Mouse (Mus musculus): ENCODE data around the gene Olfr518. TPM values are rescaled to one million over a fixed set of nuclear protein-coding genes. Genes with fewer than 3 reads are reported as not detected.

The Olfr518 gene
- polyA plus RNA-seq, 1 experiment: not detected

DNA sequence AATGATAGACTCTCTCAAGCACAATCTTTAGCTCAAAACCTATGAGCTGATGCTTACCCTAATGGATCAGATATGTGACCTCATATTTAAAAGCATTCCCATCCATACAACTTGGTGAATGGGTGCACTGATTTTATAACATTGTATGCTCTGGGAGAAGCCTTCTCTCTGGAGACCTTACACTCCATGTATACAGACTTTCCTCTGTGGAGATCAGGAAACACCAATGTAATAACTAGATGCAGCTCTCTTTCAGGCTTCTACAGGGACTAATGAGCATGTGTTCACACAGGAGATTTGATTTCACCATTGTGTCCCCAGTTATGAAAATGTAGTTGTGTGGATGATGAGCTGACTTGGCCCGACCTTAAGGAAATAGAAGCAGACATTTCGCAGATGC is 34.4 kb downstream of the Olfr518 start, which contains the start of gene Olfr516:
Gene Olfr516, minus strand, starts transcription at position 101 of the 400 bp plus-strand sequence.
- Histone ChIP-seq H3K27ac (ENCODE audit: insufficient read depth, low read depth, low read length) (no peak within 1 kb of the TSS), H3K4me1 (ENCODE audit: control insufficient read depth, insufficient read depth, low read length) (no peaks in the 10 kb centered on the region), H3K4me3 (ENCODE audit: insufficient read depth, low read depth, low read length) (no peak within 1 kb of the TSS)
- TF ChIP-seq CTCF (IDR thresholded peaks at IDR 0.05; ENCODE audit: insufficient read depth, low read depth, low read length) (no peak), POLR2A (IDR thresholded peaks at IDR 0.05; ENCODE audit: insufficient read depth, low read depth, low read length) (no peak)
- WGBS: 87% methylated on average over 2 of the region's 2 CpGs

Other genes starting within 250 kb of the Olfr518 start
- gene Olfr509, start 233.1 kb downstream of the Olfr518 start, polyA plus RNA-seq (2012; ENCODE audit: insufficient read depth, insufficient read length, low replicate concordance, missing spikeins): not detected in 2 replicates
- not detected in 2 replicates for gene Olfr510, start 218.6 kb downstream of the Olfr518 start, polyA plus RNA-seq (2012; ENCODE audit: insufficient read depth, insufficient read length, low replicate concordance, missing spikeins)
- not detected in 2 replicates for gene Olfr512, start 171.7 kb downstream of the Olfr518 start, polyA plus RNA-seq (2012; ENCODE audit: insufficient read depth, insufficient read length, low replicate concordance, missing spikeins)
- not detected in 2 replicates for gene Olfr513, start 134.0 kb downstream of the Olfr518 start, polyA plus RNA-seq (2012; ENCODE audit: insufficient read depth, insufficient read length, low replicate concordance, missing spikeins)
- not detected in 2 replicates for gene Olfr514, start 59.0 kb downstream of the Olfr518 start, polyA plus RNA-seq (2012; ENCODE audit: insufficient read depth, insufficient read length, low replicate concordance, missing spikeins)
- not detected in 2 replicates for gene Olfr516, start 34.5 kb downstream of the Olfr518 start, polyA plus RNA-seq (2012; ENCODE audit: insufficient read depth, insufficient read length, low replicate concordance, missing spikeins)
- gene Olfr517, start 12.6 kb downstream of the Olfr518 start, polyA plus RNA-seq (2012; ENCODE audit: insufficient read depth, insufficient read length, low replicate concordance, missing spikeins): not detected in 2 replicates
- not detected in 2 replicates for gene Olfr519, start 9.4 kb upstream of the Olfr518 start, polyA plus RNA-seq (2012; ENCODE audit: insufficient read depth, insufficient read length, low replicate concordance, missing spikeins)
- not detected in 2 replicates for gene Nlrp10, start 45.2 kb upstream of the Olfr518 start, polyA plus RNA-seq (2012; ENCODE audit: insufficient read depth, insufficient read length, low replicate concordance, missing spikeins)
- gene Eif3f, start 49.4 kb upstream of the Olfr518 start, polyA plus RNA-seq (2012; ENCODE audit: insufficient read depth, insufficient read length, low replicate concordance, missing spikeins): 125 TPM in 1 of 2 replicates, not detected in the other
- gene Tub, start 65.3 kb upstream of the Olfr518 start, polyA plus RNA-seq (2012; ENCODE audit: insufficient read depth, insufficient read length, low replicate concordance, missing spikeins): not detected in 2 replicates
- gene Ric3, start 198.3 kb upstream of the Olfr518 start, polyA plus RNA-seq (2012; ENCODE audit: insufficient read depth, insufficient read length, low replicate concordance, missing spikeins): not detected in 2 replicates

Data from olfactory bulb, adult 2 months (tissue).